Mouse (Mus musculus) embryo, embryonic 10 days (tissue): ENCODE results near the gene Lgmn.
A peak's percentile ranks its signal among the peaks of the same experiment; 100 is the strongest.

Experiments
- DNase-seq: peaks from one replicate; pipeline ENCODE4 v3.0.0-alpha.2; 2015; ENCODE audit warnings: low spot score

Lgmn gene

DNA sequence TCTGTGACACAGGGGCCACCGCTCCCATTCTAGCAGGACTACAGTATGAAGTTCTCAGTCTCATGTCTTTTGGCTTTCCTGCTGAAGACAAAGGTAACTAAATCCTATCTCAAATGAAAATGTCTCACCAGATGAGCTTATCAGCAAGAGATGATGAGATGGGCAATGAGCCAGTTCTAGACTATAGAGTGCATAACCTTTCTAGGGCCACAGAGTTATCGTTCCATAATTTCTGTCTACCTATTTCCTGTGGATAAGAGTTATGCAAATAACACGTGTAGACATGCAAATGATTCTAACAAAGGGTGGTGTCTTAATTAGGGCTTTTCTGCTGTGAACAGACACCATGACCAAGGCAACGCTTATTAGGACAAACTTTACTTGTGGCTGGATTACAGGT is 5.5 kb downstream of the Lgmn start:
- DNase-seq = no peak

DNA sequence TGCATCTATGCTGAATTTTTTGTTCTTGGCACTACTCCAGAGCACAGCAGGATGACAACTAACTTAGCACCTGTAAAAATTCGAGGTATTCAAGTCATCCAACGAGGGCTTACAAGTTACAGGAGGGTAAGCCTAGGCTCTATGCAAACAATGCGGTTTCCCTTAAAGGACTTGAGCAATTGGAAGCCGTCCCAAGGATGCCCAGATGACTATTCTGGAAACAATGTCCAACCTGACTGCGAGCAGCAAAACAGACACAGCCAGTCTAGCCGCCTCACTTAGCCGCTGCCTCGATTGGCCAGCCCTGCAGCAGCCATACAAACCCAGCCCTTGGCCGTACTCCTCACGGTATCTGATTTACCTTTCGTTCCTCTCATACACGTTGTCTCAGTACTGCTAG is 7.4 kb downstream of the Lgmn start:
- no peak for DNase-seq

DNA sequence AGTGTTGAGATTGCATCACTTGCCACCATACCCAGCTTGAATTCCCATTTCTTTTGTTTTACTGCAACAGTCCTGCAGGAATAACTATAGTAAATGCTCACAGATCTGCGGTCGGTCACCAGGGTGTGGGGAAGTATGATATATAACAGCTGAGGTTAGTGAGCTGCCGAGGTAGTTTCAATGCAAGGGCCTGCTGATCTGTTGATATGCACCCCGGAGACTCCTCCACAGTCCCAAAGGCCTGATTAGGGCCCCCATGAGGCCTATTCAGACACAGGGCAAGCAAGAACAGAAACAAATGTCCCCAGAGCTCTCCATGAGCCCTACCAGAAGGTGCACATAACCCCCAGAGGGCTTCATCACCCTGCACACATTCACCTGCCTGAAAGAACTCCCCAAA is 9.4 kb downstream of the Lgmn start:
- no peak for DNase-seq

DNA sequence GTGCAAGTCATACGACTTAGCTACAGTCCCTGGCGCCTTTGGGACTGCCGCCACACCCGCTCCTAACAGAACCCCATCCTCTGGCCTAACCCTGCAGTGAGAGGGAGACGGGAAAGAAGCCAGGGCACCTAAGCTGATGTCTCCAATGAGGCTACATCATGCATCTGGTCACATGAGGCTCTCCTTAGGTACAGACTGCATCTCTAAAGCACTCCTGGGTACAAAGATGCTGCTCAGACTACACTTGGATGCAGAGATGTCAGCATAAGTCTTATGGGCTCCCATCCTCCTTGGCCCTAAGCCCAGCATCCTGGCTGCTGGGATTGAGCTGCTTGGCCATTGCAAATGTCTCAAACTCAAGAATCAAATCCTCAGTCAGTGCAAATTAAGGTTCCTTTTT is 10.0 kb downstream of the Lgmn start:
- no peak for DNase-seq

DNA sequence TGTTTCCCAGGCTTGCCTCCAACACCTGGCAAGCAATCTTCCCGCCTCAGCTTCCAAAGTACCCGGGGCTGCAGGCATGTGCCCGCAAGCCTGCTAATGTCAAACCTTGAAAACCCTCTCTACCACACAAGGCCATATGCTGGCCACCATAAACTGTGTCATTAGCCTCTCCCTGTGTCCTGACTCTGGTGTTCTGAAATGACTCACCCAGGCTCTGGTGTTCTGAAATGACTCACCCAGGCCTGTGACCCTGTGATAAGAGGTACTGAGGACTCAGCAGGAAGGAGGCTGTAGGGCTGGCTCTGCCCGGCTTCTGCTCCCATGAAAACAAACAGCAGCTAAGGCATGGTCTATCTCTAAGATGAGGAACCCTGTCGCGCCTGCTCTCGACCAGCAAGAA is 13.3 kb downstream of the Lgmn start:
- DNase-seq = no peak

DNA sequence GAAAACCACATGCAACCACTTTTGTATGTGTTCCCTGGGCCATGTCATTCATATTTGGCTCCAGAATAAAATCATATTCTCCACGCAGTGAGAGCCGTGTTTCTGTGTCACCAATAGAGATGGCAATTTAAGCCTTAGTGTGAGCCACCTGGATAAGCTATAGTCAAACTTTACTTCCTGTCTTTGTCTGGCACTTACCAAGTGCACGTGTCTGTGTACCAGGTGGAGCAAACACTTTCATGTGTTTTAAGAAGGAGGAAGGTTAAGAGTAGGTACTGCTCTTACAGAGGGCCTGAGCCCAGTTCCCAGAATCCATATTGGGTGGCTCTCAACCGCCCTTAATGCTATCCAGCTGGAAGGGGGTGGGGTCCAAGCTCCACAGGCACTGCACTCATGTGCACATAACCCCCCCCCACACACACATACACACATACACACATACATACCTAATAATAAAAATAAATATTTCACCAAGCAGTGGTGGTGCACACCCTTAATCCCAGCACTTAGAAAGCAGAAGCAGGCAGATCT is 14.5 kb downstream of the Lgmn start:
- no peak for DNase-seq

DNA sequence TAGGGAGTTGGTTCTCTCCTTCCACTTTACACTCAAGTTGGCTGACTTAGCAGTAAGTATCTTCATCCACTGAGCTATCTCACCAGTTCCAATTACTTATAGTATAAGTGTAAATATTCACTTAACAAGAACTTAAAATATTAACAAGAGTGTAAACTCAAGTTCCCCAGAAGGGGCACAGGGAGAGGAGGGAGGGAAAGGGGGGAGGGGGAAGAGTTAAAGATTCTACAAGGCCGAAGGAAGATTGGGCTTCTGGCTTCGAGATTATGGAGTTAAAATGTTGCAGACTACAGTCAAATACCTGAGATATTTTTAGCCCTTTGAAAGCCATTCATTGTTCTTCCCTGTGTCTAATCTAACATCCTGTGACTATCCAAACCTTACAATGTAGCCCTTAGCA is 15.2 kb downstream of the Lgmn start:
- DNase-seq = no peak

DNA sequence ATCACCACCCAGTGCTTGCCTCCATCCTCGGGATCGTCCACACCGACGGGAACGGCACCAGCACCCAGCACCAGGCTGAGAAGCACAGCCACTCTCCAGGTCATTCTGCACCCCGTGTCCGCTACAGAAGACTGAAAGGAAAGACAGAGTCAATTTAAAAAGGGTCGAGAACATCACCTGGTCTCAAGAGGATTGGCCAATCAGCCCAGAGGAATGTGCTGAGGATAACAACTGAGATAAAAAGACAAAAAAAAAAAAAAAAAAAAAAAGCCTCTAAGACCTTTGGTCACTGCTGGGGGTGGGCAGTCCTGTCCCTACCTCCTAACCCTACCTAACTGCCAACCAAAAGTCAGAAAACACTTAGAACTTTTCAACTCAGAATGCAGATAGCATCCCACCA is 16.0 kb downstream of the Lgmn start:
- no peak for DNase-seq

DNA sequence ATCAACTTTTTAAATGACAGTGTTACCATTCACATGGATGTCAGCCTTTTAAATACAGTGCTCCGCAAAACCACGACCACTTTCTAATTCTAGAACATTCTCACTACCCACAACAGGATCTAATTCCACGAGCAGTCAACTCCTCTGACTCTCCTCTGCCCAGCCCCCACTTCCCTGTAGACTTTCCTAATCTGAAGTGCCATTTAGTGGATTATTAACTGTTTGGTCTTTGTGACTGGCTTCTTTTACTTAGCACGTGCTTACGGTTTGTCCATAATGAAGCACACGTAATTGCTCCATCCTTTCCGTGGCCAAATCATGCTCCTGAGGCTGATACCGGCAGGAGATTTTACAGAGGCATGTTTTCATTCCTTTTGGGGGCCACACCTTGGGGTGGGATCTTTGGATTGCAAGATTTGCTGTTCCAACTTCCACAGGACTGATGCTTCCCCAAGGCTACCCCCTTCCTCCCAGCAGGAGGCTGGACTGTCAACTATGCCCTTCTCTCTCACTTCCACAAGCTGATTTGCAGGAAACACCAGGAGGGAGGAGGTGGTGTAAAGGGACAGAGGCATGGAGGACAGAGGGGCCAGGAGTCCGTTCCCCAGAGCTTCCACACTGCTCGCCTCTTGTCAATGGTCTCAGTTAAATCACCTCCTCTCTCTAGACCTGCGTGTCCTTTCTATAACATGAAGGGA is 16.8 kb downstream of the Lgmn start:
- no peak for DNase-seq

DNA sequence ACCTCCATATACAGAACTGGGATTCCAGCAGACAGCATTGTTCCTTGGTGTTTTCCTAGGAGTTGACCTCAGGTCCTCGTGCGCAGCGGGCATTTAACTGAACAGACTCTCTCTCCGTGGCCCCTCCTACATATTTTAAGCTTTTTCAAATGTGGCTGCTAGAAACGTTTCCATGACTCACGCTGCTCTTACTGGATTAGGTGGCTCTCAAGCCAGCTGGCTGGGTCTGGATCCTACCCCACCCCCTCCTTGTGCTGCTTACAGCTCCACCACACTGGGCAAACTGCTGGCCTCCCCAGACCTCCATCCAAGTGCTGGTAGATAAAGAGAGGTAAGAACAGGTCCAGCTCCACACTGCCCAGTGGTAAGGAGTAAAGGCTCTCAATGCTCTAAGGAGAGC is 17.5 kb downstream of the Lgmn start:
- no peak for DNase-seq

DNA sequence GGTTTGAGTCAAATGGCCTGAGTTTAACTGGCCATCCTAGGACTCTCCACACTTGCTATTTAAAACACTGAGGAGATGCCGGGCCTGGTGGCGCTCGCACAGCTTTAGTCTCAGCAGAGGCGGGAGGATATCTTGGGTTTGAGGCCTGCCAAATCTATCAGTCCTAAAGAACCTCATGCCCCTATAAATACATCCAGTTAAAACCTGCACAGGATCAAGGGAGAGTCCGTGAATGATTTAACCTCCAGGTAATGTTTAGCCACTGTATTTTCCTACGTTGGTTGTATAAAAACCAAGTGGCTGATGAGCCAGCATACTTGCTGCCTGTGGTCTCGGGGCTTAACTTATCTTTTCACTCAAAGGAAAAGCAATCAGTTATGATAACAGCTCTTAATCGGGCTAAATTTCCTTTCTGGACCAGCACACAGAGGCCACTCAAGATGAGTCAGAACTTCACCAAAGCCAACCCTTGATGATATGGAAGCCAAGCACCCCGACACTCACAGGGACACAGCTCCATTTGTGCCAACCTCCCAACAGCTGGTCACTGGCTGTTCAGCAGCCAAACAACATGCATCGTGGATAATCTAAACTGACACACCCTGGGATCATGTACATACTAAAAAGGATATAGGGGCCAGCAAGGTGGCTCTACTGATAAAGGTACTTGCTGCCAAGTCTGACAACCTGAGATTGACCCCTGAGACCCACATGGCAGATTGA is 19.3 kb downstream of the Lgmn start:
- no peak for DNase-seq

DNA sequence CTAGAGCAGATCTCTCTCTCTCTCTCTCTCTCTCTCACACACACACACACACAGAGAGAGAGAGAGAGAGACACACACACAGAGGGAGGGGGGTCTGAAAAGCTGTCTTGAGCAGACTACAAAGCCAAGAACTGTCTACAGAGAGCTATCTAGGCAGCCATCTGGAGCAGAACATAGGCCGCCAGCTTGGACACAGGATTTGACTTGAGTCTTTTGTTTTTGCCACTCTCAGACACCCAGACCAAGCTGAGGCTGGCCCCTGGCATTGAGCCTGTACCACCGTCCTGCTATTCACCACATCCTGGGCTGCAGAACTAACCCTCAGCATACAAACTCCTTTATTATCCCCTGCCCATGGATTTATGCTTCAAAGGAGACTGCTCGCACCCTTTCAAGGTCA is 20.1 kb downstream of the Lgmn start:
- DNase-seq = no peak

DNA sequence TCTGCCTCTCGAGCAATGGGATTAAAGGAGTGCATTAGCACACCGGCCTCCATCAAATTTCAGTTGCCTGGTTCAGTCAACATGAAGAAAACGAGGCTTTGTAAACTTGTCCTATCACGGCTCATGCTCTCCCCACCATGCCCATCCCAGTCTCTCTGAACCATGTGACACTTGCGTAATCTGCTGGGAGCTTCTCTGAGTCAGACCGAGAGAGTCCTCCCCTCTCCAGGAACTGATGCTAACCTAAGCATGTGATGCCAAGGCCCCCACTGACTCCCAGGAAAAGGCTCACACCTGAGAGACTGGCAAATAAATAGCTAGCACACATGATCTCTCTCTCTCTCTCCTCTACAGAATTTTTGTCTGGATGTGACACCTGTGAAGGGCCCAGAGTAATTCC is 21.9 kb downstream of the Lgmn start:
- no peak for DNase-seq

DNA sequence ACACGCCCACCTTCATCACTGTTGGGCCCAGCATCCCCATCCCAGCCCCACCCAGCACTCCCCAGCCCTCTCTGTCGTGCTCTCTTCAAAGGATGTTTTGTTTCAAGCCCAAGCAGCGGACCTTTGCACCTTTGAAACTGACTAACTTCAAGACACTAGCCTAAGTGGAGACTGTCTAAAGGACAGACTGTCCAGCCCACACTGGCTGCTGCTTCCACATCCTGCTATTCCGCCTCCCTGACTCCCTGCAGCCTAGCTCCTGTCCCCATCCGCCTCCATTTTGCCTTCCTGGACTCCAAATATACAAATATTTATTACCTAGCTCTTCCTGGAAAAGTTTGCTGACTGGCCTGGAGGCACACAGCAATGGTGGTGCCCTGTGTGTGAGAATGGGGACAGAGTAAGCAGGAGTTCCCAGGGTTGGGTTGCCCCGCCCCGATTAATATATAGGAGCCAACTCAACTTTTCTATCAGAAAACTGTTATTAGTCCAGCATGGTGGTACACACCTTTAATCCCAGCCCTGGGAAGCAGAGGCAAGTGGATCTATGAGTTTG is 22.6 kb downstream of the Lgmn start:
- no peak for DNase-seq

DNA sequence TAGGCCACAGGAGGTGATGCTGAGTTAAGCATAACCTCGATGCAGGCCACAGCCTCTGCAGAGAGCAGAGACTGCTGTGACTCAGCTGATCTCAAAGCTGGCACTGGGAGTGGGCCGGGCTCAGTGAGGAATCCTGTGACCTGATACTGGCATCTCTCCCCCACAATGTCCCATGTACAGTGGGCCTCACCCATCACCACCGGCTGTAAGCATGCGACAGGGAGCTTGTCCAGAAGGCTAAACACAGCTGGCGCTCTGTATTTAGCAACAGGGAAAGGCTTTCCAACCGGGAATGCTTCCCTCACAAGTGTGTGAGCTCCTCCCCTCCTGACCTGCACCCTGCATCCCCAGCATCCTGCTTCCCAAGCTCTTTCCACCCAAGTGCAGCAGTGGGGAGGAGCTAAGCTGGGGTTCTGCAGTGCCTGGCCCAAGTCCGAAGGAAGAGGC is 23.2 kb downstream of the Lgmn start:
- no peak for DNase-seq

DNA sequence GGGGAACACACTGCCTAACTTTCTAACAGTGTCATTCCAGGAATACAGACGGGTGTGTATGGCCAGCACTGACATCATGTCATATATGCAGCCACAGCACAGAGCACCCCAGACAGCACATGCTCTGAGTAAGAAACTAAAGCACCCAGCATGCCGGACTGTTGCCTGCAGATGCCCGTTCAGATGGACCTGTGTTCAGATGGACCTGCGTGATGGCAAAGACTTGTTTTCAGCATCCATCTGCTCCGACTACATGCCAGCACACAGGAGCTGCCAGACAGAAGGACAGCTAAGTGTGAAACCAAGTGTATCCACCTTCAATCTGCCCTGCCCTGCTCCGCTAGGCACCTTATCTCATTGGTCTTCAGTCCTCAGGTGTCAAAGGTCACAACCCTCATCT is 24.9 kb downstream of the Lgmn start:
- no peak for DNase-seq

DNA sequence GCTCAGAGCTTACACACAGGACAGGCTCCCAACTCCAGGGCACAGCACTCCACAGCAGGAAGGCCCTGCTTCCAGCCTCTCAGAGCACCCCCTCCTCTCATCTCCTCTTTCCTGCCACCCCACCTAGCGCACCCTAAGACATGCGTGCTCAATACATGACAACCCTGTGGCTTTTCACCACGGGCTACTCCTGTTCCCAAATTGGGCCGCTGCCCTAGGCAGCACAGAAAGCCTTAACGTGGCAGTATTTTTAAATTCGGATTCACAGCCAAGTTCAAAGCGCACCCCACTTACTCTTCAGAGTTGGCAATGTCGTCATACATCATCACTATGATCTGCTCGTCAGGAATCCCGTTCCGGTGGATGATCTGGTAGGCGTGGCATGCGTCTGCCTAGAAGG is 26.4 kb downstream of the Lgmn start:
- no peak for DNase-seq

DNA sequence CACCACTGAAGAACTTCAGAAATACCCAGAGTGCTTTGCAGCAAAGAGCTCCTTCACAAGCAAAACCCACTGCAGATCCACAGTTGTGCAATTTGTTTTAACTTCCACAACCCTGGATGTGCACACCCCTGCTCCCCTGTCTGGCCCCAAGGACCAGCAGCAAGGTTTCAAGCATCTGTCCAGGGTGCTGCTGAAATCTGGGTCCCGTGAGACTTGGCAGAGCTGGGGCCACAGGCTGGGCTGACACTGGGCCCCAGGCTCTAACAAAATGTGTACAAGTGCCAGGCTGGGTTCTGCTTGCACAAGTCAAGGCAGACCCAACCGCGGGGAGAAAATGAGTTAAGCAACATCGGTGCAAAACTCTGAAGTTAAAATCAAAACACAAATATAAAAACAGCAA is 41.0 kb downstream of the Lgmn start:
- DNase-seq = no peak

DNA sequence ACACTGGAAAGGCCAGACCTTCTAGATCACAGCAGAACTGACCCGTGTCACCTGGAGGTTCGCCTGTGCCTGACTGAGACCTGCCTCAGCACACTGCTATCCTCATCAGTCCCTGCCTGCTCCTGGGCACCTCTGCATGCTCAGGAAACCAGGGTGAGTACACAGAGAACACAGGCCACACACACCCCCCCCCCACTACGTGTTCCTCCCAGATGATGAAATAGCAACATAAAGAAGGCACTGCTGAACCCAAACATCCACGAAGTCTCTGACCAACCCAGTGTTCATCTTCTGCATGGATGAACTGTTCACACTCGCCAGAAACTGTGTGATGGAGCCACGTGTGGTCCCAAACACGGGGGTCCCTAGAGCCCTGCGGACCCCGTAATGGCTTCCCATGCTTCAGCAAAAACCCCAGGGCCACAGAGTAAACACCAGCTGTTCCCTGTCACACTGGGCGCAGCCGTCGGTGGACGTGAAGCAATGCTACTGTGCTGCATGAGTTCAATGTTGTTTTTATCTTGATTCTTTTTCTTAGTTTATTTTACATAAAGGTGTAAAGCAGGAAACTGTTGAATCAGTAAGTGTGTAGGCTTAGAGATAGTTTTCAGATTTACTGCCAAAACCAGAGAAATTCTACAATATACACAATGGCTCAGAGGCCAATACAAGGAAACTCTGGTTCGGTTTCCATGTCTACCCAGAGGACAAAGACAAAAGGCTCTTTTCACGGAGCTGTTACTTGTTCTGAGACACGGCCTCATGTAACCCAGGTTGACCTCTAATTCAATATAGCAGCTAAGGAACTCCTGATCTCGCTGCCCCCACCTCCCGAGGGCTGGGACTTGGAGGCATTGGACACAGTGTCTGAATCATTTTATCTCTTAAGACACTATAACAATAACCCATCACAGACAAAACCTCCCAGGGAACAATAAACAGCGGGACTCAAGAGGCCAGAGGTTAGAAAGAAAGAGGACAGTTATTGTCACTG is 43.3 kb downstream of the Lgmn start:
- DNase-seq = peak; percentile 72

DNA sequence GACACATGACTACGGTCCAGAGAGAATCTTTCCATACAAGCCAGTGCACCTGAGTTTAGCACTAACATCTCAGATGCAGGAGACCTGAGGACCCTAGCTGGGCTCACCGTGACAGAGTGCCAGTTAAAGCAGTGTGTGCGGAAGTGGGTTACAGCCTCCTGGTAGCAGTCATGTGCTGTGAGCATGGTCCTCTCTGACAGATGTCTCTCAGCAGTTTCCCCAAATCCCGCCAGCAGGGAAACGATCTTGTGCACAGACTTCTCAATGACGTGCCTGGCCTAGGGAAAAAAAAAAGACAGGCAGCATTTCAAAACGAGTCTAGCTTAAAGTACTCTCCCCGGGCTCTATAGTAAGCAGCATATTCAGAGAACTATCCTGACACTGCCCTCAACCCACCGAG is 44.1 kb downstream of the Lgmn start:
- no peak for DNase-seq

DNA sequence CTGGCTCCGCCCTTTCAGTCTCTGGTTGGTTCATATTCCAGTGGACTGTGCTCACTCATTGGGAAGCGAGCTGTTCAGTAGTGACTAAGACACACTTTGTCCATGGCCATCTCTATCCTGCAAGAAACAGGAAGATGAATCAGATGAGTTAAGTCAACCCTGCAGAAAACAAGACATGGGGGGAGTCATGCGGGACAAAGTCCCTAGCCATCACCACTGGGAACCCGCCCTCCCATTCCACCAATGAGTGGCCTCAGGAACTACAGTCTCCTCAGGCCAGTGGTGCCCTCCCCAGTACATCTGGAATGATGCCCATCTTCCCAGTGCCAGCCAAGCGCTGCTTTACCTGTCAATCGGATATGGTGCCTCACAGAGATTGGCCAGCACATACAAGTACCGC is 45.1 kb downstream of the Lgmn start:
- no peak for DNase-seq

DNA sequence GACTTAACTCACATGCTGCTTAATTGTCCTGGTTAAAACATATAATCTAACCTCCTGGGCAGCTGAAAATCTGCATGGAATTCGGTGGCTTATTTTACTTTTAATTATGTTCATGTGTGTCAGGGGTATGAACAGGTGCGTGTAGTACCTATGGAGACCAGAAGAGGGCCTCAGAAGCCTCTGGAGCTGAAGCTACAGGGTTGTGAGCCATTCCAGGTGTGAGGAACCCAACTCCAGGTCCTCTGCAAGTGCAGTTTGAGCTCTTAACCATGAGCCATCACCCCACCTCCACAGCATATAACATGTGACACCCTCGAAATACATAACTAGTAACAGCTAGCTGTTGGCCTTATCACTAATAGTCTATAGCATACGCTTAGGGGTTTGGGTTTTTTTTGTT is 47.6 kb downstream of the Lgmn start:
- peak; percentile 16 for DNase-seq
